Mouse (Mus musculus): ENCODE data around the gene Gm42791. TPM values are rescaled to one million over a fixed set of nuclear protein-coding genes. Genes with fewer than 3 reads are reported as not detected.

Gene Gm42791
- total and polyA plus RNA-seq, 3 experiments: 0.42 to 1.3 TPM; not detected in 1

GRCm38 (mm10) chr5:148885821-148886609, 108.9 kb downstream of the Gm42791 start:
- DNase-seq (ENCODE audit: extremely low read depth): no peak
- no peak overlapping the region for H3K4me2 ChIP-seq (ENCODE audit: insufficient read depth, low read depth, poor library complexity, severe bottlenecking)
- no peaks in the 10 kb centered on the region for H3K79me2 ChIP-seq (replicated peaks; ENCODE audit: control insufficient read depth, extremely low read depth, insufficient read depth, poor library complexity, severe bottlenecking)
- no peak overlapping the region for H3K4me3 ChIP-seq (replicated peaks in 1 of 3; ENCODE audit: low read depth in 2 of 3, low read length in 2 of 3, poor library complexity in 1 of 3)
- peaks cover 0 to 16% of the 10 kb centered on the region in 2 experiments; a peak in 2 of 4 replicates for H3K4me1 ChIP-seq (ENCODE audit: control insufficient read depth in 1 of 2, insufficient read depth in 2 of 2)
- dilution Hi-C loops (cut with MboI; ENCODE audit: extremely low pct_ligation_motif_present, extremely low pct_unique_long_range_greater_than_20kb, low sequenced_read_pairs): no loop called here
- H3K27me3 ChIP-seq (replicated peaks): no peaks in the 10 kb centered on the region
- H3K9ac ChIP-seq (ENCODE audit: insufficient read depth, low read depth): no peak overlapping the region
- H3K9me3 ChIP-seq (replicated peaks; ENCODE audit: low read length): peaks cover 7% of the 10 kb centered on the region
- peaks cover 5 to 38% of the 10 kb centered on the region in 2 experiments for H3K36me3 ChIP-seq (replicated peaks in 1 of 2; ENCODE audit: control insufficient read depth in 1 of 2, insufficient read depth in 1 of 2, low read length in 1 of 2)
- no peak overlapping the region; the same call in 1 of the 2 replicates for H3K27ac ChIP-seq (ENCODE audit: insufficient read depth, low read depth)
- in situ Hi-C loops (cut with MboI; ENCODE audit: low pct_ligation_motif_present, low pct_unique_long_range_greater_than_20kb, low sequenced_read_pairs): no loop called here
- TF ChIP-seq SMC3 (IDR thresholded peaks at IDR 0.05; ENCODE audit: low read depth, low read length): no peak
- no peak for TF ChIP-seq CHD1 (IDR thresholded peaks at IDR 0.05; ENCODE audit: low read depth, low read length)
- TF ChIP-seq GABPA (IDR thresholded peaks at IDR 0.05; ENCODE audit: insufficient replicate concordance, low read depth, low read length): no peak
- no peak for TF ChIP-seq POLR2AphosphoS2 (IDR thresholded peaks at IDR 0.05; ENCODE audit: low read depth, low read length)
- TF ChIP-seq TCF12 (IDR thresholded peaks at IDR 0.05; ENCODE audit: low read depth, low read length): no peak
- no peak for TF ChIP-seq JUN (IDR thresholded peaks at IDR 0.05; ENCODE audit: insufficient read depth, low read depth, low read length)
- TF ChIP-seq UBTF (IDR thresholded peaks at IDR 0.05; ENCODE audit: low read depth, low read length): no peak
- no peak for TF ChIP-seq MEF2A (IDR thresholded peaks at IDR 0.05; ENCODE audit: borderline replicate concordance, low read depth, low read length)
- no peak for TF ChIP-seq MYC (IDR thresholded peaks at IDR 0.05; ENCODE audit: low read depth, low read length)
- no peak for TF ChIP-seq EP300 (IDR thresholded peaks at IDR 0.05; ENCODE audit: low read length)
- TF ChIP-seq SIN3A (IDR thresholded peaks at IDR 0.05; ENCODE audit: low read length): no peak
- no peak for TF ChIP-seq HCFC1 (IDR thresholded peaks at IDR 0.05; ENCODE audit: low read depth, low read length)

DNA sequence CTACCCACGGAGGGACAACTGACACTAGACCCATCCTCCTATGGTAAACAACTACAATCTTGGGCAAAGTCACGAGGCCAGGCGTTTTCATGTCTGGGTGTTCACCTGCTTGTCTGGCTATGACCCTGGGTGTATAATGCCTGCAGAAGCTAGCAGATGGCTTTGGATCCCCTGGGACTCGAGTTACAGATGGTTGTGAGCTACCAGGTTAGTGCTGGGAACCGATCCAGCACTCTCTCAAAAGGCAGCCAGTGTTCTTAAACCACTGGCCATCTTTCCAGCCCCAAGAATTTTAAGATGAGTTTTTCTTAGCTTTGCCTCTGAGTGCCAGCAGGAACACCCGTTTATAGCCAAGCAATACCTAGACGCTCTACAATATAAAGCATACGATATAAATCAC, 111.3 kb downstream of the Gm42791 start:
- dilution Hi-C loops (cut with MboI; ENCODE audit: extremely low pct_ligation_motif_present, extremely low pct_unique_long_range_greater_than_20kb, low sequenced_read_pairs) (no loop called here), in situ Hi-C loops (cut with MboI; ENCODE audit: low pct_ligation_motif_present, low pct_unique_long_range_greater_than_20kb, low sequenced_read_pairs) (no loop called here)
- Histone ChIP-seq H3K36me3 (replicated peaks in 1 of 2; ENCODE audit: control insufficient read depth in 1 of 2, insufficient read depth in 1 of 2, low read length in 1 of 2) (peaks cover 6 to 43% of the 10 kb centered on the region in 2 experiments), H3K27ac (ENCODE audit: insufficient read depth, low read depth) (no peak overlapping the region), H3K4me1 (ENCODE audit: control insufficient read depth in 1 of 2, insufficient read depth in 2 of 2) (peaks cover 0 to 16% of the 10 kb centered on the region in 2 experiments; a peak in 2 of 4 replicates), H3K27me3 (replicated peaks) (no peaks in the 10 kb centered on the region), H3K9ac (ENCODE audit: insufficient read depth, low read depth) (no peak overlapping the region), H3K9me3 (replicated peaks; ENCODE audit: low read length) (peaks cover 8% of the 10 kb centered on the region), H3K4me2 (ENCODE audit: insufficient read depth, low read depth, poor library complexity, severe bottlenecking) (no peak overlapping the region), H3K79me2 (replicated peaks; ENCODE audit: control insufficient read depth, extremely low read depth, insufficient read depth, poor library complexity, severe bottlenecking) (no peaks in the 10 kb centered on the region), H3K4me3 (replicated peaks in 1 of 3; ENCODE audit: low read depth in 2 of 3, low read length in 2 of 3, poor library complexity in 1 of 3) (no peak overlapping the region)
- TF ChIP-seq MEF2A (IDR thresholded peaks at IDR 0.05; ENCODE audit: borderline replicate concordance, low read depth, low read length) (no peak), JUN (IDR thresholded peaks at IDR 0.05; ENCODE audit: insufficient read depth, low read depth, low read length) (no peak), RAD21 (IDR thresholded peaks at IDR 0.05; ENCODE audit: low read depth, low read length) (no peak), MAFK (IDR thresholded peaks at IDR 0.05; ENCODE audit: insufficient replicate concordance, low read length) (no peak), MXI1 (IDR thresholded peaks at IDR 0.05; ENCODE audit: low read depth, low read length) (no peak), TBP (conservative IDR thresholded peaks at IDR 0.05; ENCODE audit: low read depth, low read length) (no peak), PAX5 (IDR thresholded peaks at IDR 0.05; ENCODE audit: low read length) (no peak), TCF12 (IDR thresholded peaks at IDR 0.05; ENCODE audit: low read depth, low read length) (no peak)
- no peak for DNase-seq (ENCODE audit: extremely low read depth)
